Mouse (Mus musculus) embryonic fibroblast, embryonic 13.5 days (primary cell): ENCODE measurements around the gene Trank1.

ENCODE experiments used
- CTCF ChIP-seq: IDR thresholded peaks from 2 replicates; pipeline ENCODE4 v1.5.1; 2011; ENCODE audit warnings: mild to moderate bottlenecking, control low read depth, low read length, moderate library complexity, borderline replicate concordance; ENCODE audit not compliant: insufficient read depth
- POLR2A ChIP-seq: IDR thresholded peaks from 2 replicates; pipeline ENCODE4 v1.6.1; 2011; ENCODE audit warnings: low read depth, mild to moderate bottlenecking, control low read depth, low read length, moderate library complexity

GRCm38 (mm10) chr9:111422567-111422966, 111.0 kb downstream of the Trank1 start:
- no peak for TF ChIP-seq CTCF
- TF ChIP-seq POLR2A, result no peak
